Mouse (Mus musculus): Measurements from ENCODE around the gene Aldh16a1. TPM values are rescaled to one million over a fixed set of nuclear protein-coding genes. Genes with fewer than 3 reads are reported as not detected.

The Aldh16a1 gene
- total RNA-seq, 2 experiments from 2014 or later, result 12.7 to 15.1 TPM

DNA sequence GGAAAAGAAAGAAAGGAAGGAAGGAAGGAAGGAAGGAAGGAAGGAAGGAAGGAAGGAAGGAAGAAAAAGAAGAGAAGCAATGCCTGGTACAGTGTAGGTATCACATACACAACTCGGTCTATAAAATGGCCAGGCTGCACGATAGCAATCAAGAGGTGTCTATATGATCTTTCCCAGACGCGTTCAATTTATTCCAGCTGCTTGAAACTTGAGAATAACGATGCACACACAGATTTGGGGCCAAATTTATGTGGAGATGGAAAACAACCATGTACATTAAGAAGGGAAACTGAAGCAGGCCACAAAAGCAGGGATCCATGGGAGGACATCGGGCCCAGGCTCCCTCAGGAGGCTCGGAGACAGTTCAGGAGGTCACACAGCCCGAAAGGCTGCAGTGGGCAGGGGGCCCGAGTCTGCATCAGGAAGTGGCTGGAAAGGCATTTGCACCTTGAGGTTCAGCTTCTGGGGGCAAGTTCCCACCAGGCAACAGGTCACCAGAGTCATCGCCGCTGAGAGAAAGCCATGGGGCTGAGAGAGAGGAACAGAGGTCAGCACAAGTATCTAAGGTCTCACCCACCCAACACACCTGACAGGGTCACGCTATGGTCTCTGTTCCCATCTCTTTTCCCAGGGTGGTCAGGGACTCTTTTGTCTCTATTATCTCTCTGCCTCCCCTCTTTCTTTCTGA, 61.4 kb downstream of the Aldh16a1 start:
- DNase-seq (ENCODE audit: low spot score in 2 of 2), result no peak

GRCm38 (mm10) chr7:45092048-45092447, 62.3 kb downstream of the Aldh16a1 start, which contains the start of gene Rcn3:
Gene Rcn3, minus strand, starts transcription at chr7:45092221.
- no peak for DNase-seq (ENCODE audit: low spot score in 2 of 2)

DNA sequence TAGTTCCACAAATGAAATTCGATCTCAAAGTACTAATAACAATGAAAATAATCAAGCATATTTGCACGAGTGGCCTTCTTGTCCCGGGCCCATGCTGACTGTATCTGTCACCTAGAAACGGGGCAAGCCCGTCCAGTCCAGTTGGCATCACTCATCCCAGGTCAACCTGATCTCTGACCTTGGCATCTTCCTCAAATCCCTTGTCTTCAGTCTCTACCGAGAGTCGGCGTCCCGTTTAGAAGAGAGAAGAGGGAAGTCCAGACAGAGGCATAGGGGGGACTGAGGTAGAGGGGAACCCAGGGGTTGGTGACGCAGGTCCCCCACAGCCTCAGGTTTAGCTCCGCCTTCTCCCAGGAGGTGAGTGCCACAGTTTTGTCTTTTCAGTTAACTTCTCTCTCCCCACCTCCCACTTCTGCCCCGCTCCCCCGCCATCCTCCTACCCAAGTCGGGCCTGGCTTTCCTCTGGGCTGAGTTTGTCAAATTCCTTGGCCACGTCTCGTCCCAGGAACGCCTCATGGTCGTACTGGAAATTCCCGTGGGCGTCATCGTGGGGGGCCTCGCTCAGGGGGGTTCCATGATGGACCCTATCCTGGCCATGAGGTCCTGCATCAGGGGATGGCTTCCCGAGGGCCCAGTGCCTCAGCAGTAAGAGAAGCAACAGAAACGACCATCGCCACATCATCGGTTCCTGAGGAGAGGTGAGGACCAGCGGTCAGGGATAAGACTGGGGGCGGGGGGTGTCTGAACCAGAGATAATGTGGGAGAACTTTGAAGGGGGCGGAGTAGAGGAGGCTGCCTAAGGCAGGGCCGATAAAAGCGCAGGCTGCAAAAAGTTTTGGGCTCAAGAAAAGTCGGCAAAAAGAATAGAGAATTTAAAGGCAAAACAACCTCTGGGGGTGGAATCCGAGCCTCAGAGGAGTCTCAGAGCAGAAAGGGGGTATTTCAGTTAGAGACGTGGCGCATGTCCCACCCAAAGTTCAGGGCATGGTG, 63.1 kb downstream of the Aldh16a1 start:
- no peak for DNase-seq (ENCODE audit: low spot score in 2 of 2)

Small RNA genes lying within 50 kb of the gene (microRNA-seq; reads per million reads assigned to microRNA genes)
- gene Mir150 (1,405 to 1,951 reads per million in 2 experiments), gene Mir5121 (5.5 to 9.9 reads per million in 2 experiments), gene Mir7055 (0.75 to 2.3 reads per million in 2 experiments)

Other genes with a start within 250 kb of the Aldh16a1 start
- gene Ap2a1, start 225.1 kb downstream of the Aldh16a1 start, total RNA-seq (2021), result 100 to 1,000 TPM; 328 to 355 TPM
- 1 to 10 TPM; 1.7 to 3.0 TPM for gene Tsks, start 211.4 kb downstream of the Aldh16a1 start, total RNA-seq (2021)
- gene Cpt1c, start 179.7 kb downstream of the Aldh16a1 start, total RNA-seq (2021), result 10 to 100 TPM; 98.3 to 98.4 TPM
- gene Prmt1, start 168.0 kb downstream of the Aldh16a1 start, total RNA-seq (2021), result 100 to 1,000 TPM; 174 to 178 TPM
- gene Irf3, start 156.9 kb downstream of the Aldh16a1 start, total RNA-seq (2021), result 10 to 100 TPM; 35.2 to 41.9 TPM
- gene Bcl2l12, start 155.9 kb downstream of the Aldh16a1 start, total RNA-seq (2021), result 1 to 10 TPM; 2.8 to 3.8 TPM
- 100 to 1,000 TPM; 159 to 163 TPM for gene Scaf1, start 138.2 kb downstream of the Aldh16a1 start, total RNA-seq (2021)
- gene Rras, start 136.6 kb downstream of the Aldh16a1 start, total RNA-seq (2021), result 10 to 100 TPM; 10.0 to 14.5 TPM
- 10 to 100 TPM; 63.3 to 67.5 TPM for gene Prr12, start 101.7 kb downstream of the Aldh16a1 start, total RNA-seq (2021)
- gene Nosip, start 92.2 kb downstream of the Aldh16a1 start, total RNA-seq (2021), result 10 to 100 TPM; 51.9 to 59.7 TPM
- gene Prrg2, start 91.9 kb downstream of the Aldh16a1 start, total RNA-seq (2021), result 1 to 10 TPM; 6.2 to 9.2 TPM
- 1 to 10 TPM; 5.9 to 6.0 TPM for gene Rcn3, start 62.4 kb downstream of the Aldh16a1 start, total RNA-seq (2021)
- 10 to 100 TPM; 19.6 to 20.1 TPM for gene Fcgrt, start 50.7 kb downstream of the Aldh16a1 start, total RNA-seq (2021)
- gene Rps11, start 30.1 kb downstream of the Aldh16a1 start, total RNA-seq (2021), result 100 to 1,000 TPM; 474 to 479 TPM
- gene Rpl13a, start 25.8 kb downstream of the Aldh16a1 start, total RNA-seq (2021), result 100 to 1,000 TPM; 712 to 811 TPM
- gene Gm45713, start 18.4 kb downstream of the Aldh16a1 start, total RNA-seq (2021), result not detected
- 1 to 10 TPM; 8.4 to 9.7 TPM for gene Flt3l, start 18.2 kb downstream of the Aldh16a1 start, total RNA-seq (2021)
- gene Pih1d1, start 281 bp downstream of the Aldh16a1 start, total RNA-seq (2021), result 10 to 100 TPM; 46.7 to 51.7 TPM
- gene Slc17a7, start 9.4 kb upstream of the Aldh16a1 start, total RNA-seq (2021), result 1,000 to 10,000 TPM; 1,307 TPM
- under 1 TPM; 0.26 to 0.40 TPM for gene Gfy, start 25.0 kb upstream of the Aldh16a1 start, total RNA-seq (2021)
- gene Pth2, start 26.4 kb upstream of the Aldh16a1 start, total RNA-seq (2021), result not detected
- gene Ccdc155, start 50.3 kb upstream of the Aldh16a1 start, total RNA-seq (2021), result 1 to 10 TPM; 4.9 to 9.7 TPM
- 10 to 100 TPM; 33.6 to 38.3 TPM for gene Dkkl1, start 57.6 kb upstream of the Aldh16a1 start, total RNA-seq (2021)
- 1 to 10 TPM; 2.1 to 4.3 TPM for gene Tead2, start 61.2 kb upstream of the Aldh16a1 start, total RNA-seq (2021)
- 1 to 10 TPM; 4.8 to 5.3 TPM for gene Cd37, start 84.5 kb upstream of the Aldh16a1 start, total RNA-seq (2021)
- 1 to 10 TPM; 1.7 to 1.9 TPM for gene Slc6a16, start 86.5 kb upstream of the Aldh16a1 start, total RNA-seq (2021)
- gene Slc6a21, start 122.9 kb upstream of the Aldh16a1 start, total RNA-seq (2021), result not detected
- 10 to 100 TPM; 19.0 to 26.5 TPM for gene Trpm4, start 179.2 kb upstream of the Aldh16a1 start, total RNA-seq (2021)
- under 1 TPM; 0.19 to 0.30 TPM for gene Hrc, start 180.7 kb upstream of the Aldh16a1 start, total RNA-seq (2021)
- 100 to 1,000 TPM; 154 to 170 TPM for gene Ppfia3, start 212.4 kb upstream of the Aldh16a1 start, total RNA-seq (2021)
- 100 to 1,000 TPM; 133 to 165 TPM for gene Lin7b, start 216.0 kb upstream of the Aldh16a1 start, total RNA-seq (2021)
- 100 to 1,000 TPM; 372 to 395 TPM for gene Snrnp70, start 241.2 kb upstream of the Aldh16a1 start, total RNA-seq (2021)